8 mouse cellular contexts compared by ENCODE assay signal in the genomic region with DNA sequence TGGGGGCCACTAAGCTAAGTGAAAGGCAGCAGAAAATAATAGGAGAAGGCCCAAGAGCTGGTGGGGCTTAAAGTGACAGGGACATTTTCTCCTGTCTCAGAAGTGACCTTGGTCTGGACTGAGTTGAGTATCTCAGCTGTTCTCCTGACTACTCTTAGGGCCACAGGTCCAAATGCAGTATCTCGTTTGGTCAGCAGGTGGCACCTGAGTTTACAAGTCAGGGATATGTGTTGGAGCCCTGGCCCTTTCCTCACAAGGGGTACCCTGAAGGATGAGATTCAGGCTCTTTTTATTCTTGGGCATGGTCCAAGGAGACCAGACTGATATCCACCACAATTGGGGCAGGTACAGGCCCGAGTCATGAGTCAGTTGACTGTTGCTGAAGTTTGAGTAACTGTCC. TPM values are rescaled to one million over a fixed set of nuclear protein-coding genes. Genes with fewer than 3 reads are reported as not detected.
DNase-seq lines count a peak whose midpoint lies in the region; ATAC-seq and TF ChIP-seq lines count a peak whose summit lies in the region.

No protein-coding gene starts in this region.

- TF ChIP-seq EP300 in CH12.LX (IDR thresholded peaks at IDR 0.05; ENCODE audit: low read length), result no peak

- peaks cover 23 to 90% of the 10 kb centered on the region in 2 experiments for H3K36me3 ChIP-seq in CH12.LX (replicated peaks in 1 of 2; ENCODE audit: control insufficient read depth in 1 of 2, insufficient read depth in 1 of 2, low read length in 1 of 2)
- 0 out of 2 replicates have a peak, but pooled peaks cover under 1% of the 10 kb centered on the region for H3K36me3 ChIP-seq in heart, embryonic 16.5 days (ENCODE audit: control insufficient read depth, insufficient read depth)
- no peaks in the 10 kb centered on the region for H3K36me3 ChIP-seq in liver, embryonic 11.5 days (ENCODE audit: control insufficient read depth, insufficient read depth, low read length)
- peaks cover 7% of the 10 kb centered on the region; the same call in 1 of the 2 replicates for H3K36me3 ChIP-seq in neural tube, embryonic 15.5 days

- dilution Hi-C loops in CH12.LX (cut with MboI; ENCODE audit: extremely low pct_ligation_motif_present, extremely low pct_unique_long_range_greater_than_20kb, low sequenced_read_pairs), result no loop called here

- H3K27ac ChIP-seq in CH12.LX (ENCODE audit: insufficient read depth, low read depth), result no peak overlapping the region
- H3K27ac ChIP-seq in heart, embryonic 16.5 days (ENCODE audit: low read length), result no peak overlapping the region
- H3K27ac ChIP-seq in liver, embryonic 11.5 days (ENCODE audit: low read depth, low read length), result no peak overlapping the region
- no peak overlapping the region for H3K27ac ChIP-seq in neural tube, embryonic 15.5 days (replicated peaks)

- H3K4me3 ChIP-seq in CH12.LX (replicated peaks in 1 of 3; ENCODE audit: low read depth in 2 of 3, low read length in 2 of 3, poor library complexity in 1 of 3), result no peak overlapping the region
- no peak overlapping the region for H3K4me3 ChIP-seq in heart, embryonic 16.5 days (ENCODE audit: low read length)
- no peak overlapping the region for H3K4me3 ChIP-seq in liver, embryonic 11.5 days (ENCODE audit: low read depth, low read length)
- H3K4me3 ChIP-seq in neural tube, embryonic 15.5 days (replicated peaks), result no peak overlapping the region

- WGBS in heart, embryonic 16.5 days, result 12% methylated on average over 2 of the region's 2 CpGs
- 32% methylated on average over 2 of the region's 2 CpGs for WGBS in liver, embryonic 11.5 days
- 34% methylated on average over 2 of the region's 2 CpGs for WGBS in neural tube, embryonic 15.5 days

- DNase-seq in CH12.LX (ENCODE audit: extremely low read depth), result peak; percentile 52
- DNase-seq in adrenal gland, postnatal 10 days, result peak; percentile 81
- peak; percentile 56 for DNase-seq in embryo, embryonic 9.5 days (ENCODE audit: extremely low spot score)
- DNase-seq in kidney, postnatal 10 days, result peak; percentile 81
- DNase-seq in liver, embryonic 11.5 days (ENCODE audit: low spot score), result peak; percentile 43
- DNase-seq in urinary bladder, postnatal 36 days (ENCODE audit: low spot score in 2 of 2), result peak; percentile 33 to 40

- no peak overlapping the region for H3K9ac ChIP-seq in CH12.LX (ENCODE audit: insufficient read depth, low read depth)
- H3K9ac ChIP-seq in heart, embryonic 16.5 days (ENCODE audit: low read length), result no peak overlapping the region
- H3K9ac ChIP-seq in liver, embryonic 11.5 days (ENCODE audit: low read depth, low read length), result no peak overlapping the region
- no peak overlapping the region for H3K9ac ChIP-seq in neural tube, embryonic 15.5 days (replicated peaks)

- H3K79me2 ChIP-seq in CH12.LX (replicated peaks; ENCODE audit: control insufficient read depth, extremely low read depth, insufficient read depth, poor library complexity, severe bottlenecking), result no peaks in the 10 kb centered on the region

- TF ChIP-seq CTCF in CH12.LX (conservative IDR thresholded peaks at IDR 0.05 in 1 of 2, IDR thresholded peaks at IDR 0.05 in 1 of 2; ENCODE audit: low read depth in 2 of 2, low read length in 2 of 2), result peak; percentile 22 to 74; a peak in 2 of 4 replicates

- 0 out of 2 replicates have a peak, but pooled peaks have one; percentile 43 for ATAC-seq in heart, embryonic 16.5 days (replicated peaks; ENCODE audit: extremely low read depth, insufficient read depth, low FRiP score)
- peak; percentile 60 for ATAC-seq in liver, embryonic 11.5 days (replicated peaks; ENCODE audit: low FRiP score)
- peak; percentile 49; the same call in 1 of the 2 replicates for ATAC-seq in neural tube, embryonic 15.5 days (ENCODE audit: low FRiP score)

- peaks cover 0 to 14% of the 10 kb centered on the region in 2 experiments; a peak in 2 of 4 replicates for H3K4me1 ChIP-seq in CH12.LX (ENCODE audit: control insufficient read depth in 1 of 2, insufficient read depth in 2 of 2)
- H3K4me1 ChIP-seq in heart, embryonic 16.5 days (ENCODE audit: control insufficient read depth, insufficient read depth, low read length), result no peaks in the 10 kb centered on the region
- no peaks in the 10 kb centered on the region for H3K4me1 ChIP-seq in liver, embryonic 11.5 days (replicated peaks; ENCODE audit: control insufficient read depth, insufficient read depth, low read length)
- peaks cover 7% of the 10 kb centered on the region; the same call in 1 of the 2 replicates for H3K4me1 ChIP-seq in neural tube, embryonic 15.5 days

- TF ChIP-seq RAD21 in CH12.LX (IDR thresholded peaks at IDR 0.05; ENCODE audit: low read depth, low read length), result peak; percentile 73

- no peak for TF ChIP-seq POLR2A in CH12.LX (IDR thresholded peaks at IDR 0.05; ENCODE audit: low read depth, low read length)

- in situ Hi-C loops in CH12.LX (cut with MboI; ENCODE audit: low pct_ligation_motif_present, low pct_unique_long_range_greater_than_20kb, low sequenced_read_pairs), result loop anchor here (10.0 to 25.0 kb wide), 2 partner anchors 300 to 707 kb away; no protein-coding TSS in a partner anchor

- H3K27me3 ChIP-seq in CH12.LX (replicated peaks), result no peaks in the 10 kb centered on the region
- no peaks in the 10 kb centered on the region for H3K27me3 ChIP-seq in heart, embryonic 16.5 days (ENCODE audit: control insufficient read depth, insufficient read depth, low read length)
- H3K27me3 ChIP-seq in liver, embryonic 11.5 days (replicated peaks; ENCODE audit: control insufficient read depth, insufficient read depth, low read length), result no peaks in the 10 kb centered on the region
- H3K27me3 ChIP-seq in neural tube, embryonic 15.5 days (replicated peaks), result no peaks in the 10 kb centered on the region

- H3K4me2 ChIP-seq in CH12.LX (ENCODE audit: insufficient read depth, low read depth, poor library complexity, severe bottlenecking), result no peak overlapping the region
- no peak overlapping the region for H3K4me2 ChIP-seq in heart, embryonic 16.5 days (ENCODE audit: low read depth, low read length)
- no peak overlapping the region for H3K4me2 ChIP-seq in liver, embryonic 11.5 days
- H3K4me2 ChIP-seq in neural tube, embryonic 15.5 days, result no peak overlapping the region

- H3K9me3 ChIP-seq in CH12.LX (replicated peaks; ENCODE audit: low read length), result no peaks in the 10 kb centered on the region
- H3K9me3 ChIP-seq in heart, embryonic 16.5 days (replicated peaks; ENCODE audit: control insufficient read depth, low read length), result no peaks in the 10 kb centered on the region
- no peaks in the 10 kb centered on the region for H3K9me3 ChIP-seq in liver, embryonic 11.5 days (ENCODE audit: control insufficient read depth, low read length)
- H3K9me3 ChIP-seq in neural tube, embryonic 15.5 days (replicated peaks), result no peaks in the 10 kb centered on the region

TF ChIP-seq in CH12.LX, 34 proteins besides CTCF, POLR2A, EP300 and RAD21:
- TF ChIP-seq SMC3 (IDR thresholded peaks at IDR 0.05; ENCODE audit: low read depth, low read length), result peak; percentile 86
- TF ChIP-seq HCFC1 (IDR thresholded peaks at IDR 0.05; ENCODE audit: low read depth, low read length), result no peak

RNA-seq across cellular contexts. Expression of a gene that starts 44.8 kb away (rescaled TPM):
- total RNA-seq in CH12.LX (2012; rRNA removed) (26.8 and 27.0 TPM in 2 replicates), CH12.LX (2014; rRNA removed) (32.7 and 33.3 TPM in 2 replicates)
- 27.0 and 29.4 TPM in 2 replicates for polyA plus RNA-seq in CH12.LX (2012; ENCODE audit: insufficient read length, low read depth)
- total RNA-seq in adrenal gland, postnatal 10 days (2021), result 10 to 100 TPM; 23.3 to 27.9 TPM
- 21.8 and 23.4 TPM in 2 replicates for polyA plus RNA-seq in heart, embryonic 16.5 days (2015; fragmentation: Nextera tagmentation; extraction: Ambion mirVana)
- polyA plus RNA-seq in liver, embryonic 11.5 days (2014; fragmentation: Nextera tagmentation; extraction: Ambion mirVana), result 18.4 and 18.7 TPM in 2 replicates
- 36.9 and 41.6 TPM in 2 replicates for polyA plus RNA-seq in neural tube, embryonic 15.5 days (2015; fragmentation: Nextera tagmentation; extraction: Ambion mirVana)
